Mouse (Mus musculus) embryonic facial prominence, embryonic 12.5 days (tissue): ENCODE results near the gene Dlgap1. TPM values are rescaled to one million over a fixed set of nuclear protein-coding genes. Genes with fewer than 3 reads are reported as not detected.

Source experiments
- ATAC-seq: fragments of 200-750 bp; cut with Nextera tagmentation; 2 replicates; pipeline ENCODE4 v1.8.0; 2017; ENCODE audit not compliant: insufficient number of reproducible peaks, insufficient read depth, low FRiP score, low TSS enrichment
- H3K27ac ChIP-seq: fragments of 300-500 bp; sonication (generic); 2 replicates; pipeline ENCODE4 v1.5.1; 2016; ENCODE audit warnings: mild to moderate bottlenecking
- H3K27me3 ChIP-seq: fragments of 300-500 bp; sonication (generic); 2 replicates; pipeline ENCODE4 v1.6.1; 2016; ENCODE audit warnings: mild to moderate bottlenecking, moderate library complexity
- H3K36me3 ChIP-seq: fragments of 300-500 bp; sonication (generic); 2 replicates; pipeline ENCODE4 v1.6.1; 2016; ENCODE audit warnings: mild to moderate bottlenecking
- H3K4me1 ChIP-seq: fragments of 300-500 bp; sonication (generic); 2 replicates; pipeline ENCODE4 v1.6.1; 2016
- H3K4me2 ChIP-seq: fragments of 300-500 bp; sonication (generic); replicated peaks from 2 replicates; pipeline ENCODE4 v1.6.1; 2016; ENCODE audit warnings: mild to moderate bottlenecking, moderate library complexity
- H3K4me3 ChIP-seq: fragments of 300-500 bp; sonication (generic); 2 replicates; pipeline ENCODE4 v1.5.1; 2016; ENCODE audit warnings: mild to moderate bottlenecking
- H3K9ac ChIP-seq: fragments of 300-500 bp; sonication (generic); 2 replicates; pipeline ENCODE4 v1.6.1; 2016; ENCODE audit warnings: mild to moderate bottlenecking, moderate library complexity
- H3K9me3 ChIP-seq: fragments of 300-500 bp; sonication (generic); 2 replicates; pipeline ENCODE4 v1.6.1; 2016; ENCODE audit warnings: mild to moderate bottlenecking, moderate library complexity
- WGBS: fragments of 180-500 bp; shearing (Covaris S2); methylation state at CpG from one replicate; pipeline ENCODE4 v1.1.7; 2016; 5-methylcytosine and 5-hydroxymethylcytosine counted together
- polyA plus RNA-seq: library from polyadenylated mRNA; unstranded; fragments of >200 nt; fragmentation: Nextera tagmentation; extraction: Ambion mirVana; gene quantifications from 2 replicates; pipeline ENCODE4 v1.2.1, GENCODE M21; 2016

Dlgap1 gene
- polyA plus RNA-seq, 1 experiment from 2014 or later: 6.0 TPM

GRCm38 (mm10) chr17:70787366-70787765 is 818.5 kb downstream of the Dlgap1 start:
- Histone ChIP-seq H3K27me3 (no peaks in the 10 kb centered on the region), H3K4me1 (no peaks in the 10 kb centered on the region), H3K4me2 (no peak overlapping the region), H3K4me3 (no peak overlapping the region), H3K9ac (no peak overlapping the region), H3K36me3 (no peaks in the 10 kb centered on the region; the same call in 1 of the 2 replicates), H3K9me3 (no peaks in the 10 kb centered on the region), H3K27ac (no peak overlapping the region)
- 87% methylated on average over 2 of the region's 2 CpGs for WGBS
- no peak for ATAC-seq

DNA sequence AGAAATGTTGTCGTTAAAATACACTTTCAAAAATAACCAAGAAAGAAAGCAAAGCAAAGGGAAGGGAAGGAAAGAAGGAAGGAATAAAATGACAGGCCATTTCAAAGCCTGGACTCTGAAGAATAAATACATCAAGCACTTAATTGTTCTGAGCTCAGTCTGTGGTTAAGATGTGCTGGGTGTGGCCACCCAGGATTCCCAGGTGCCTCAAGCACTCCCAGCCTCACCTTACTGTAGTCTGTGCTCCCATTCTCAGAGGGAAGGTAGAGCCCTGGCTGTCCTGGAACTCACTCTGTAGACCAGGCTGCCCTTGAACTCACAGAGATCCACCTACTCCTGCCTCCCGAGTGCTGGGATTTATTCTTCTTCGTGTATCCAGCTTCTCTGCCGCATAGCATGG is 821.9 kb downstream of the Dlgap1 start:
- Histone ChIP-seq H3K9ac (no peak overlapping the region), H3K27me3 (no peaks in the 10 kb centered on the region), H3K4me3 (no peak overlapping the region), H3K27ac (no peak overlapping the region), H3K4me1 (peaks cover 18% of the 10 kb centered on the region), H3K4me2 (no peak overlapping the region), H3K9me3 (no peaks in the 10 kb centered on the region), H3K36me3 (no peaks in the 10 kb centered on the region; the same call in 1 of the 2 replicates)
- no peak for ATAC-seq
- WGBS: 94% methylated on average over 4 of the region's 4 CpGs

DNA sequence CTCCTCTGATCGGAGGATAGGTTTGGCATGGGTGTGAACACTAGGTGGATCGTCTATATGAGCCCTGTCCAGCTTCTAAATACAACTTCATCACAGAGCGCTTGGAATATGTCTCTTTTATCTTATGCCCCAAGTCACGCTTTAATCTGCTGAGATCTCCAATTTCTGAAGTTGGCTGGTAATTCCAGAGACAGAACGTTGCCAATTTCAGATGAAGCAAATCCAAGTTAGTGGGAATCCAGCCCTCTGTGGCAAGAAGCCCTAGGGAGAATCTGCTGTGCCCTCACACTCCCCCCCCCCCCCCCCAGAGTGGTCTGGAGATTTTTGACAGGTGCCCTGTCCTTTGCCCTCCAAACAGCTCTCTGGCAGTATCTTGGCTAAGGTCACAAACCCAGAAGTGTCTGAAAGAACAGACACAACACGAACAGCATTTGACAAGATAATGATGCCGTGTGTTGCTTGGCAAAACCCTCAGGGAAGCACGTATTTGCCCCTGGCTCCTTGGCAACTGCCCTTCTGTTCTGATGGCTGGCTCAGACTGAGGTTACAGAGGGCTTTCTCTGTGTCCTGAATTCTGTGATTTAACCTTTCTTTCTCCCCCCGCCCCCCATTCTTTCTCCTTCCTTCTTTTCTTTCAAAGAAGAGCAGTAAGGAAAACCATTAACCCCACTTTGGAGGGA is 822.9 kb downstream of the Dlgap1 start:
- WGBS: 69% methylated on average over 9 of the region's 9 CpGs
- Histone ChIP-seq H3K27ac (no peak overlapping the region), H3K9me3 (no peaks in the 10 kb centered on the region), H3K4me1 (peaks cover 18% of the 10 kb centered on the region), H3K4me3 (no peak overlapping the region), H3K36me3 (no peaks in the 10 kb centered on the region; the same call in 1 of the 2 replicates), H3K27me3 (no peaks in the 10 kb centered on the region), H3K9ac (no peak overlapping the region), H3K4me2 (no peak overlapping the region)
- no peak for ATAC-seq

DNA sequence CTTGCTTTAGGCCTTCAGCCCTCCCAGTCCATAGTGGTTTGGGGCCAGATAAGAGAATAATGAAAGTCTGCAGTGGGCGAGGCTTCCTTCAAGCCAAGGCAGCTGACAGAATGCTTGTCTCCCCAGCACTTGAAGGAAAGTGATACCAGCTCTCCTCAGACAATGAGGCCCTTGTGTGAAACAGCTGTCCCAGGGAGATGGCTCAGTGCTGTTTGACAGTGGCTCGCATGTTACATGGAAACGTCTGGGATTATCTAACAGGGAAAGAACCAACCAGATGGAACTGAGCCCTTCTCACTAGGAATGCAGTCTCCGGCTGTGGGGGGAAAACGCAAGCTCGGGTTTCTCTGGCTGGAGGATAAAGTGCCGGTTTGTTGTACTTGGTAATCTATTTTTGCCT is 825.4 kb downstream of the Dlgap1 start:
- Histone ChIP-seq H3K4me1 (peaks cover 18% of the 10 kb centered on the region), H3K27me3 (no peaks in the 10 kb centered on the region), H3K27ac (peak overlapping the region; percentile 87), H3K36me3 (no peaks in the 10 kb centered on the region), H3K9ac (no peak overlapping the region), H3K4me3 (no peak overlapping the region), H3K9me3 (no peaks in the 10 kb centered on the region), H3K4me2 (peak overlapping the region; percentile 21; the same call in 1 of the 2 replicates)
- WGBS: 3% methylated on average over 7 of the region's 7 CpGs
- ATAC-seq: peak; percentile 78

GRCm38 (mm10) chr17:70794722-70795121 is 825.8 kb downstream of the Dlgap1 start:
- peak overlapping the region; percentile 21; the same call in 1 of the 2 replicates for H3K4me2 ChIP-seq
- ATAC-seq: no peak
- no peaks in the 10 kb centered on the region for H3K27me3 ChIP-seq
- no peaks in the 10 kb centered on the region for H3K36me3 ChIP-seq
- no peak overlapping the region for H3K9ac ChIP-seq
- H3K4me3 ChIP-seq: no peak overlapping the region
- H3K27ac ChIP-seq: peak overlapping the region; percentile 87
- 38% methylated on average over 6 of the region's 6 CpGs for WGBS
- H3K9me3 ChIP-seq: no peaks in the 10 kb centered on the region
- peaks cover 18% of the 10 kb centered on the region for H3K4me1 ChIP-seq

- Histone ChIP-seq H3K27me3 (no peaks in the 10 kb centered on the region), H3K4me1 (peaks cover 18% of the 10 kb centered on the region), H3K9ac (no peak overlapping the region), H3K4me3 (no peak overlapping the region), H3K27ac (peak overlapping the region; percentile 87; the same call in 1 of the 2 replicates), H3K9me3 (no peaks in the 10 kb centered on the region), H3K4me2 (no peak overlapping the region), H3K36me3 (no peaks in the 10 kb centered on the region)
- 57% methylated on average over 4 of the region's 4 CpGs for WGBS
- no peak for ATAC-seq
Measured at GRCm38 (mm10) chr17:70795196-70795595, 826.3 kb downstream of the Dlgap1 start.

DNA sequence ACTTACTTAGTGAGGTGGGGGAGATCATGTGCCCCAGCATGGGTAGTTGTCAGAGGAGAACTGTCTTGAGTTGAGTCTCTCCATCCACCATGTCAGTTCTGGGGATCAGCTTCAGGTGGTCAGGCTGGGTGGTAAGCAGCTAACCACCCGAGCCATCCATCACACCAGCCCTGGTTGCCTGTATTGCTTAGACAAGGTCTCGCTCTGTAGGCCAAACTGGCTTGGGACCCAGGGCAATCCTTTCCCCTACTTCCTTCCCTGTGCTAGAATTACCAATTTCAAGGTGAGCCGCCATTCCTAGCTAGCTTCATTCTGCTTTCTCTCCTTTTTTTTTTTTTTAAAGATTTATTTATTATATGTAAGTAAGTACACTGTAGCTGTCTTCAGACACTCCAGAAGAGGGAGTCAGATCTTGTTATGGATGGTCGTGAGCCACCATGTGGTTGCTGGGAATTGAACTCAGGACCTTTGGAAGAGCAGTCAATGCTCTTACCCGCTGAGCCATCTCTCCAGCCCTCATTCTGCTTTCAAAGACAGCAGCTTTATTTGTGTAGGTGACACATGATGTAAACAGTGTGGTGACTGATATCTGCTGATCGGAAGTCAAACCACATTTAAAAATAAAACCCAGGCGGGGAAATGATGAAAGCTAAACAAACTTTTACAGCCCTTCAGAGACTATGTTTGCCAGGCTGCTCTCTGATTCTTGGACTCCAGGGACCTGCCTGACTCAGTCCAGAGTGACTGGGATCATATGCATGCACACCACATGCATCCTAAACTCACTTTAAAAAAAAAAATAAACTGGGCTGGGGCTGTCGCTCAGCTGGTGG is 828.3 kb downstream of the Dlgap1 start:
- Histone ChIP-seq H3K4me2 (no peak overlapping the region), H3K9me3 (no peaks in the 10 kb centered on the region), H3K36me3 (no peaks in the 10 kb centered on the region), H3K27ac (no peak overlapping the region), H3K9ac (no peak overlapping the region), H3K4me3 (no peak overlapping the region), H3K27me3 (no peaks in the 10 kb centered on the region), H3K4me1 (peaks cover 18% of the 10 kb centered on the region)
- 76% methylated on average over 8 of the region's 8 CpGs for WGBS
- ATAC-seq: no peak

DNA sequence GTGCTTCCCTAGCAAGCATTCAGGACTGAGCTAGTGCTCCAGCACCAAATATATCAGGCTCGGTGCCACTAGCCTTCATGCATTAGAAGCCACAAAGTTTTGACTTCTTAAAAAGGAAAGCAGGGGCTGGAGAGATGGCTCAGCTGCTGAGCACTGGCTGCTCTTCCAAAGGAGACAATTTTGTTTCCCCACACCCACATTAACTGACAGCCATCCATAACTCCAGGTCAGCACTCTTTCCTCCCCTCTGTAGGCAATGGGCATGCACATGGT is 828.8 kb downstream of the Dlgap1 start:
- no peak overlapping the region for H3K27ac ChIP-seq
- H3K9ac ChIP-seq: no peak overlapping the region
- WGBS: 83% methylated on average over 1 of the region's 1 CpGs
- H3K4me3 ChIP-seq: no peak overlapping the region
- H3K27me3 ChIP-seq: no peaks in the 10 kb centered on the region
- no peaks in the 10 kb centered on the region for H3K36me3 ChIP-seq
- no peak overlapping the region for H3K4me2 ChIP-seq
- peaks cover 18% of the 10 kb centered on the region for H3K4me1 ChIP-seq
- no peak for ATAC-seq
- no peaks in the 10 kb centered on the region for H3K9me3 ChIP-seq

GRCm38 (mm10) chr17:70799266-70799665 is 830.4 kb downstream of the Dlgap1 start:
- peaks cover 12% of the 10 kb centered on the region for H3K4me1 ChIP-seq
- 75% methylated on average over 4 of the region's 4 CpGs for WGBS
- no peak overlapping the region for H3K4me3 ChIP-seq
- no peaks in the 10 kb centered on the region for H3K36me3 ChIP-seq
- H3K27ac ChIP-seq: no peak overlapping the region
- no peak for ATAC-seq
- H3K27me3 ChIP-seq: no peaks in the 10 kb centered on the region
- H3K9ac ChIP-seq: no peak overlapping the region
- H3K9me3 ChIP-seq: no peaks in the 10 kb centered on the region
- no peak overlapping the region for H3K4me2 ChIP-seq

DNA sequence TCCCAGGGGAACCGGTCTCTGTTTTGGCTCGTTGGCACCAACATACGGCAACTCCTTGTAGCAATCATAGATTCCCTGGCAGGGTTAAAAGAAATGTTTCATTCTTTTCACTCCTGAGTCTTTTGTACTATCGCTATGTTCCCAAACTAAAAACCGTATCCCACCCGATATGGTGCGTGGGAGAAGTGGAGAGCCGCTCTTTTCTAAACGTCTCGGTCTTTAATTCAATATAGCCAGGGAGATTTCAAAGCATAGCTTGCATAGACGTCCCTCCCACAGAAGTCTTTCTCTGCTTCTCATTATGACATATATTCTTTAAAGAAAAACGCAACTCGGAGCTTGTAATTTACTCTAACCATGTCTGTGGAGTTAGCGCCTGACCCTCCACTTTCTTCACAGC is 833.1 kb downstream of the Dlgap1 start:
- H3K27me3 ChIP-seq: no peaks in the 10 kb centered on the region
- no peak overlapping the region for H3K9ac ChIP-seq
- no peaks in the 10 kb centered on the region for H3K36me3 ChIP-seq
- H3K4me2 ChIP-seq: no peak overlapping the region
- H3K9me3 ChIP-seq: no peaks in the 10 kb centered on the region
- no peaks in the 10 kb centered on the region for H3K4me1 ChIP-seq
- H3K27ac ChIP-seq: no peak overlapping the region
- no peak overlapping the region for H3K4me3 ChIP-seq
- no peak for ATAC-seq
- WGBS: 60% methylated on average over 14 of the region's 14 CpGs

GRCm38 (mm10) chr17:70805866-70806265 is 837.0 kb downstream of the Dlgap1 start:
- WGBS: 93% methylated on average over 9 of the region's 9 CpGs
- ATAC-seq: no peak
- Histone ChIP-seq H3K36me3 (no peaks in the 10 kb centered on the region), H3K27ac (no peak overlapping the region), H3K9ac (no peak overlapping the region), H3K4me2 (no peak overlapping the region), H3K4me1 (peaks cover 7% of the 10 kb centered on the region; the same call in 1 of the 2 replicates), H3K4me3 (no peak overlapping the region), H3K27me3 (no peaks in the 10 kb centered on the region), H3K9me3 (no peaks in the 10 kb centered on the region)

- Histone ChIP-seq H3K36me3 (no peaks in the 10 kb centered on the region), H3K9ac (no peak overlapping the region), H3K4me2 (no peak overlapping the region), H3K27me3 (no peaks in the 10 kb centered on the region), H3K27ac (no peak overlapping the region), H3K4me1 (peaks cover 7% of the 10 kb centered on the region; the same call in 1 of the 2 replicates), H3K4me3 (no peak overlapping the region), H3K9me3 (no peaks in the 10 kb centered on the region)
- WGBS: 94% methylated on average over 2 of the region's 2 CpGs
- ATAC-seq: no peak
Measured at GRCm38 (mm10) chr17:70806600-70806999, 837.7 kb downstream of the Dlgap1 start.
